Mouse (Mus musculus) bone marrow, adult 2 months (tissue): ENCODE measurements around the gene Yipf3.

ENCODE experiments used
- CTCF ChIP-seq: fragments of 200-500 bp; IDR thresholded peaks from 2 replicates; pipeline ENCODE4 v1.5.1; 2011; ENCODE audit warnings: low read length, control low read depth; ENCODE audit not compliant: control insufficient read depth, insufficient read depth
- POLR2A ChIP-seq: fragments of 200-500 bp; IDR thresholded peaks from 2 replicates; pipeline ENCODE4 v1.6.1; 2011; ENCODE audit warnings: low read depth, mild to moderate bottlenecking, control low read depth, low read length, borderline replicate concordance; ENCODE audit not compliant: control insufficient read depth

DNA sequence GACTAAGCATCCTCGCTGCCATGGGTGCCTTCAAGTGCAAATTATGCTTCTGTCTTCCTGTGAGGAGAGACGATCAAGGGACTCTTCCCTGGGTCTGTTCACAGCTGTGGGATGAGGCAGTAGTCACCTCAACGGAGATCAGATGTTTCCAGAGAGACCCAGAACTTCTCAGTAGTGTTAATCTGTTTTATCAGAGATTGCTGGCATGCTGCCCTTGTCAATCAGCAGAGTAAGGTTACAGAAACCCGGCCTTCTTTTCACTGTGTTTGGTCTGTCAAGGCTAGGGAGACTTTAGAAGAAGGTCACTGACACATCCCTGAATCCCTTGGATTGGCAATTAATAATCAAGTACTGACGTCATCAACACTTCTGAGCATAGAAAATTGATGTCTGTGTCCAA is 10.4 kb upstream of the Yipf3 start:
- TF ChIP-seq CTCF (no peak), POLR2A (no peak)
